Mouse (Mus musculus) frontal cortex, postnatal 25 days (tissue): Measurements from ENCODE around the gene Btf3.

Source experiments
- DNase-seq, 2 experiments: peaks; one replicate each; pipeline ENCODE4 v3.0.0; 2022; ENCODE audit warnings: low spot score in 2 of 2

Btf3 gene

DNA sequence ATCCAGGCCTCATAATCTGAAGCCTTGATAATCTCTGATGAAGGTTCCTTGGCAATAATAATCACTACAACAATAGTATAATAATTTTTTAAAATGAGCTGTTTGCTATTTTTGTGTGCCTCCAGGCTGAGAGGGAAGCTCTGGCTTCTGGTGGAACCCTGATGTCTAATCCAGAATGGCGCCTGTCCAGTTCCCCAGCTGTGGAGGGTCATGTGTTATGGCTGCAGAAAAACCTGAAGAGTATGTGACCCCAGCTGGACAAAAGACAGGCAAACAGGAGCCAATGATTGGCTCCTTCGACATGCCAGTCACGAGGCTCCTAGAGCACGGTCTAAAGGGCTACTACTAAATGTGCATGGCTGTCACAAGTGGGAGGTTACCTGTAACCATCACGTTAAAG is 23.7 kb upstream of the Btf3 start:
- DNase-seq, result no peak

GRCm38 (mm10) chr13:98336205-98336604 is 19.4 kb upstream of the Btf3 start:
- DNase-seq, result no peak

DNA sequence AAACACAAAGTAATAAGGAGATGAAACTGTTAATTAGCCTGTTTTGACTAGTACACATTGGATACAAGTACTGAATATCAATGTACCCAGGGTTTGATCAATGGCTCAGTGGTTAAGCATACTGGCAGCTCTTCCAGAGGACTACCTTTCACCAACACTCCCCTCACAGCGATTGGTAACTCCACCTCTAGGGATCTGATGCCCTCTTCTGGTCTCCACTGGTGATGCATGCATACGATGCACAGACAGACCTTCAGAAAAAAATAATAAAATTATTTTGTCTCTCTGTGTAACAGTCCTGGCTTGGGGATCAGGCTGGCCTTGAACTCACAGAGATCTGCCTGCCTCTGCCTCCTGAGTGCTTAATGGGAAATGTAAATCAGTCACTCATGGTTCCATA is 15.3 kb upstream of the Btf3 start:
- no peak for DNase-seq

- no peak for DNase-seq
These were observed 8.2 kb upstream of the Btf3 start for GRCm38 (mm10) chr13:98325034-98325433.

GRCm38 (mm10) chr13:98317911-98318310 is 1.1 kb upstream of the Btf3 start:
- DNase-seq, result no peak

- DNase-seq, result no peak
These were observed 456 bp upstream of the Btf3 start for GRCm38 (mm10) chr13:98317246-98317677.

DNA sequence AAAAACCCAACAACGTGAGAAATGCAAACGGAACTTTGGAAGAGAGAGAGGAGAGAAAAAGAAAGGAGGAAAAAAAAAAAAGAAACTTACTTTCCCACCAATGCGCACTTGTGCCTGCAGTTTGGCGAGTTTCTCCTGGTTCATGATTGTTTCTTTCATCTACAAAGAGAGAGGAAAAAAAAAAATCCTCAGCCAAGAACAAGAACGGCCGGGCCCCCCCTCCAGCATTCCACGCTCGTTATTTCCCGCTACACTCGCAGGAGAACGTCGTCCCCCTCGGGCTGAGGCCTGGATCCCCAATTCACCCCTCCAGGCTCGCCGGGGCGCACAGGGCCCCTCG is 696 bp downstream of the Btf3 start:
- no peak for DNase-seq

GRCm38 (mm10) chr13:98315124-98315523 is 1.7 kb downstream of the Btf3 start:
- DNase-seq, result no peak

- no peak for DNase-seq
These were observed 3.2 kb downstream of the Btf3 start for GRCm38 (mm10) chr13:98313631-98314030.

DNA sequence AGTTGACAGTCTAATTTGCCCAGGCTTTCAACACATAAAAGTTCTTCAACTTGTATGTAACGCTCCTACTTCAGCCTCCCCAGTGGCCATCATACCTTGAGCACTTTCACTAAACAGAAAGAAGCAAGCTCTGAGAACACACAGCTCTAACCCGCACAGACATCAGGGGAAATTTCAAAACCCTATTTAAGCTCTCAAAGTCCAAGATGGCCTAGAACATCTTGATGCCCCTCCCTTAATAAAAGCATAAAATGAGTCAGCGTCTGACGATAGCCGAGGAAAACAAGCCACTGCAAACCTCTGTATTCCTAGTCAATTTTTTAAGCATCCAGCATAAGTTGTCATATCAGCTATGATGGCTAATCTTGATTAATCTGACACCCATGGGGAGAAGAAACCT is 5.2 kb downstream of the Btf3 start:
- no peak for DNase-seq

GRCm38 (mm10) chr13:98308724-98309123 is 8.1 kb downstream of the Btf3 start:
- no peak for DNase-seq

DNA sequence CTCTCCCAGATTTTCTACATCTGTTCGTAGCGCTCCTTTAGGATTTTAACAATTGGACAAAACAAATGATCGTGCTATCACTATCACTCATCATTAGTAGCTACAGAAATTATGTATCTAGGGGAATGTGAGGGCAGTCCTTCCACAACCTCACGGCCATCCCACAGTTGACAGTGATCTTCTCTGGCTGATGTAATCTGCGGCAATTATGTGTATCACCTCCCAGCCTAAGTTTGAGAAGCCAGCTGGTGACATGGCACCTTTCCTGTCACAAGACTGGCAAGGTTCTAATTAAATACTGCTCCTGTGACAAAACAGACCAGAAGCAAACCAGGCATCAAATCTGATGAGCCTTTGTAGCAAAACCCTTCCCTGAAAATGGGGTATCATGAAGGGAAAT is 8.8 kb downstream of the Btf3 start:
- DNase-seq, result no peak

DNA sequence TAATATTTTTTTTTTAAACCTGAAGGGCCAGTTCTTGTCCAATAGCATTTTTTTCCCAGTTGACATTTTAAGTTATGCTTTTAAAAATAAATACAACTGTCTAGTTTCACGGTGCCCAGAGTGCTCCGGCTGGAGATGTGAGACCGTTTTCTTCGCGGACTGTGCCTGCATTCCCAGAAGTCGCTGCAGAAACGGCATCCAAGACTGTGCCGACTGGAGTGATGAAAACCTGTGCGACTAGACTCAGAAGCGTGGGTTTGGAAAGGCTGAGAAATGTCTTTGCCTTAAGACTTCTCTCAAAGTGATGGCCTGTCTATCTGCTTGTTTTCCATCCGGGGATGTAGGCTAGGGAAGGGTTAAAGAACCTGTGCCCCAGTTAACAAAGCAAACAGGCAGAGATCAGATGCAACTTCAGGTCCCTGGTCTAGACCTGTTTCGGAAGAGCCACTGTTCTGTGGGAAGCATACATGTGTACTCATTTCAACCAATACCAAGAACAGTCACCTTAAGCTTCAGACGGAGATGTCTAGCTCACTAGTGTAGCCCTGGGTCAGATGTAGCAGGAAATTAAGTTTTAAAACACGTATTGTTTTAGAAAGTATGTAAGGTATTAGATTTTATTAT is 9.8 kb downstream of the Btf3 start:
- no peak for DNase-seq

GRCm38 (mm10) chr13:98306393-98306792 is 10.4 kb downstream of the Btf3 start:
- DNase-seq, result no peak

DNA sequence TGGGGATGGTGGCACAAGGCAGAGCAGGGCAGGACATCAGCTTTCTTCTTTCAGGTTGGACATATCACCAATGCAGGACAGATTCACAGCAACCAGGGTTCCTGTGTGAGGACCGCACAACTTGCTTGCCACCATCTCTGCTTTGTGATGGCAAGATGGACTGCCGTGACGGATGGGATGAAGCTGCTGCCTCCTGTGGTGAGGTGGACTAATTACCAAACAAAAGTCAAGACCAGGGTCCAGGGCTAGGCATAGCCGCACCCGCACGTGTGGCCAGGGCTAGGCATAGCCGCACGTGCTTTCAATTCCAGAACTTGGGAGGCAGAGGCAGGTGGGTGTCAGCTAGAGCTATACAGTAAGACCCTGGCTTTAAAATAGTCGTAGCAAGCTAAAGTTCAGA is 11.5 kb downstream of the Btf3 start:
- DNase-seq, result no peak

GRCm38 (mm10) chr13:98298833-98299758 is 17.7 kb downstream of the Btf3 start:
- peak; percentile 69 to 76 for DNase-seq

DNA sequence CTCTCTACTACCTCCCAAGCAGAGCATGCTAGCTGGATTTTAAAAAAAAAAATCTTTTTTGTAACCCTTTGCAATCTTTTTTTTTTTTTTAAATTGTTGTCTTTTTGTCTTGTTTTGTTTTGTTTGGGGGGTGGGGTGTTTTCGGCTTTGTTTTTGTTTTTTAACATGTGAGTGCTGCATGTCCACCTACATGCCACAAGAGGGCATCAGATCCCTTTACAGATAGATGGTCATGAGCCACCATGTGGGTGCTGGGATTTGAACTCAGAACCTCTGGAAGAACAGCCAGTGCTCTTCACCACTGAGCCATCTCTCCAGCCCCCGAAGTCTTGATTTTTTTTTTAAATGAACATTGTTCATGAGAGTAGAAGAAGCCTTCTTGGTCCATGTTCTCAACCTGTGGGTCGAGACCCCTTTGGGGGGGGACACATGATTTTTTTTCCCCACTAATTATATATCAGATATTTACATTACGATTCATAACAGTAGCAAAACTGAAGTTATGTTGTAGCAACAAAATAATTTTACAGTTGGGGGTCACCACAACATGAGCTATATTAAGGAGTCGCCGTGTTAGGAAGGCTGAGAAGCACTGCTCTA is 18.8 kb downstream of the Btf3 start:
- DNase-seq, result no peak

DNA sequence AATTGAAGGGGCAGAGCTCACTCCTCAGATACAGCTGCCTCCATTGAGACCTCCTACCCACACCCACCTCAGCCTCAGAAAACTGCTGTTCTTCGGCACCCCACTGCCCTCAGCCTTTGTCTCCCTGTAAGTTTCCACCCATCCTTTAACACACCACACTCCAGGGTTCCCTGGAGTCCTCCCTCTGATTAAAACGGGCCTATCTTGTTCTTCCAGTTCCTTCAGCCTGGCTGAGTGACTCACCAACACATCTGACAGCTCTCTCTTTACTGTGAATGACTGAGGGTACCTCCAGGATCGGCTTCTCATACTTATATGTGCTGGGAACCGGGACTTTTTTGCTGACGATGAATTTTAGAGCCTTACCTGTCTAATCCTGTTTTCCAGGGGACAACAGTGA is 20.7 kb downstream of the Btf3 start:
- DNase-seq, result no peak

- DNase-seq, result no peak
These were observed 25.1 kb downstream of the Btf3 start for GRCm38 (mm10) chr13:98291712-98292111.

DNA sequence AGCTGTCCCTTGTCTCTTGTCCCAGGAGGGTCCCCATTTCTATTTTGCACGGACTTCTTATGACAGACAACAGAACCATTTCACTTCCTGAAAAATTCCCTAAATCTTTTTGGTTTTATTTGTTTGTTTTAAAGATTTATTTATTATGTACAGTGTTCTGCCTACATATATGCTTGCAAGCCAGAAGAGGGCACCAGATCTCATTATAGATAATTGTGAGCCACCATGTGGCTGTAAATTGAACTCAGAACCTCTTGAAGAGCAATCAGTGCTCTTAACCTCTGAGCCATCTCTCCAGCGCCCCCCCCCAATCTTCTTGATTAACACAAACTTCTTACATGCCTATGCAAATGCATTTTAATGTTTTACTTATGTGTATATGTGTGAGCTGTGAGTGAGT is 26.1 kb downstream of the Btf3 start:
- no peak for DNase-seq

DNA sequence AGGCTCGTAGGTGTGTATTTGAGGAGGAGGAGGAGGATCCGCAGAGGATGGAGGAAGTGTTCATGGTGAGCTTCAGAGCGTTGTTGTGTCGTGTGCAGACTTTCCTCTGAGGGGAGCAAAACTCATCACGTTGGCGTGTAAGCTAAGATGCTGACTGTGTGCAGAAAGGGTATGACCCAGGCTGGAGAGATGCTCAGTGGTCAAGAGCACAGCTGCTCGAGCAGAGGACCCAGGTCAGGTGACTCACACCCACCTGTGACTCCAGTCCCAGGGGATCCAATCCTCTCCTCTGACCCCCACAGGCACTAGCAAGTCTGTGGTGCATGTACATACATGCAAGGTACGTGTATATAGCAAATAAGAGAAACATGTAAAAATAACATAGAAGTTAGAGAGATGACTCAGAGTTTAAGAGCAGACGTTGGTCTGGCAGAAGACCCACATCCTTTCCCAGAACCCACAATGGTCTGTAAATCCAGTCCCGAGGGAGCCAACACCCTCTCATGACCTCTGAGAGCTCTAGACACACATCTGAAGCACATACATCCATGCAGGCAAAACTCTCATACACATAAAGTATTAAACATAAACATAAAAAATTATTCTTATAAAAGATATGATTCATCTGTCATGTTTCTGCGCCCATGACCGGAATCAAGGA is 35.7 kb downstream of the Btf3 start:
- no peak for DNase-seq

DNA sequence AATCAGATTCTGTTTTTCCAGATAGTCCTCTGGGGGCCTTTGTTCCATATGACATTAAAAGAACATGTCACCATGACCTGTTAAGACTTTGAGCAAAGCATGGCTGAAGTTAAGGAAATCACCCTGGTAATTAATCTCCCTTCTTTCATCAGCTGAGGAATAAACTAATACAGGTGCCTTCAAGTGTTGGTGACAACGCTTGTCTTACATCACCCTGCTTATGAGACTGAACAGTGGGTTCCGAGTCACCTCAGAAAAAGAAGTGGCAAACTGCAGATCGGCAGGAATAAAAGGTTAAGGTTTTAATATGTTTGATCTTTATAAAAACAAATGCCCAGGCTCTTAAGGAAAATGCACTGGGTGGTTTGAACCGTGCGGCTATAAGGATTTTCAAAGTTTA is 37.1 kb downstream of the Btf3 start, which contains the start of gene Gm21976:
Gene Gm21976 (plus strand): TSS at position 202 of the 400 bp plus-strand sequence.
- no peak for DNase-seq
